Mouse (Mus musculus): ENCODE data around the gene Ces2c. TPM values are rescaled to one million over a fixed set of nuclear protein-coding genes. Genes with fewer than 3 reads are reported as not detected.

The Ces2c gene
- not detected in 2 replicates for total RNA-seq (2012; rRNA removed)

DNA sequence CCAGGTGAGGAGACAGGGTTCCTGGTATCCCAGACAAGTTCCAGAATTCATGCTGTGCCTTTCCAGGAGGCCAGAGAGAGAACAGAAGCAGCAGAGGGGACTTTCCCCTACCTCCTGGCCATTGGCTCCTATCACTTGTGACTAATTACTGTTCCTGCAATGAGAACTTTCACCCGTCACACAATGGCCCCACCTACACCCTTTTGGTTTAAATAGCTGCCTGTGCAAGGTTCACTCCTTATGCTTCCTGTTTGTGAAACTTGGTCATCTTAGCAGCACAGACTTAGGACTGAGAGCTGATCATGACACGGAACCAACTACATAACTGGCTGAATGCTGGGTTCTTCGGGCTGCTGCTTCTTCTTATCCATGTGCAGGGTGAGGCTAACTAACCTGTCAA is at the start of gene Ces2c:
Gene Ces2c (plus strand): TSS at position 238 of the 400 bp plus-strand sequence.
- in situ Hi-C loops (cut with MboI; ENCODE audit: low sequenced_read_pairs in 2 of 2, unreplicated experiment in 2 of 2), result no loop called here

DNA sequence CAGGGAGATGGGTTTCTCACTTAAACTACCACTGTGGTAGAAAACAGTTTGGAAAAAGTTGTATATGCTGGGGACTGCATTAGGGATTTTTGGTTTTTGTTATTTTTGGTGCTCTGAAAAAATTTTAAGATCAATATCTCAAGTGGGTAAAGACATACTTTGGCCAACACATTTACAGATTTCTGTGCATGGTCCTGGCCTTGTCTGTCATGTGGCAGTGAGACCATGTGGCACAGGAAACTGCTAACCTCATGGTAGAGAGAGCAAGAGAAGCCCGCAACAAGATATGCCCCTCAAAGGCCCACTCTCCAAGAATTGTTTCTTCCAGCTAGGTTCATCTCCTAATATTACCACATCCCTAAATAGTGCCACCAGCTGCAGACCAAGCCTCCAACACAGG is 47.5 kb upstream of the Ces2c start:
- H3K9ac ChIP-seq (ENCODE audit: insufficient read depth, low read depth, low read length, poor library complexity, severe bottlenecking), result no peak overlapping the region
- no peak overlapping the region for H3K4me3 ChIP-seq (ENCODE audit: insufficient read depth in 1 of 2, low read depth in 1 of 2, low read length in 2 of 2, poor library complexity in 1 of 2, severe bottlenecking in 1 of 2)
- TF ChIP-seq HCFC1 (IDR thresholded peaks at IDR 0.05; ENCODE audit: borderline replicate concordance, insufficient read depth, low read length) (no peak), CHD2 (IDR thresholded peaks at IDR 0.05; ENCODE audit: low read depth, low read length) (no peak), ZC3H11A (IDR thresholded peaks at IDR 0.05; ENCODE audit: borderline replicate concordance, low read depth, low read length) (no peak), MAFK (IDR thresholded peaks at IDR 0.05; ENCODE audit: insufficient read depth, low read depth, low read length) (no peak), ZNF384 (IDR thresholded peaks at IDR 0.05; ENCODE audit: low read depth, low read length) (no peak)
- in situ Hi-C loops (cut with MboI; ENCODE audit: low sequenced_read_pairs in 2 of 2, unreplicated experiment in 2 of 2), result no loop called here
- no peak overlapping the region for H3K27ac ChIP-seq (ENCODE audit: insufficient read depth, low read depth, low read length, poor library complexity, severe bottlenecking)
- H3K9me3 ChIP-seq (ENCODE audit: control insufficient read depth, insufficient read depth, low read depth, low read length), result no peaks in the 10 kb centered on the region
- DNase-seq (ENCODE audit: low read depth, low spot score), result no peak
- H3K4me1 ChIP-seq (ENCODE audit: control insufficient read depth in 2 of 2, insufficient read depth in 2 of 2, low read length in 2 of 2, poor library complexity in 1 of 2), result no peaks in the 10 kb centered on the region
- H3K36me3 ChIP-seq (ENCODE audit: control insufficient read depth, insufficient read depth, low read length, poor library complexity, severe bottlenecking), result no peaks in the 10 kb centered on the region

More for the DNA sequence above, at the start of gene Ces2c:
- Histone ChIP-seq H3K9me3 (ENCODE audit: control insufficient read depth, insufficient read depth, low read depth, low read length) (no peaks in the 10 kb centered on the region), H3K4me3 (ENCODE audit: insufficient read depth in 1 of 2, low read depth in 1 of 2, low read length in 2 of 2, poor library complexity in 1 of 2, severe bottlenecking in 1 of 2) (no peak within 1 kb of the TSS), H3K27ac (ENCODE audit: insufficient read depth, low read depth, low read length, poor library complexity, severe bottlenecking) (no peak within 1 kb of the TSS), H3K4me1 (ENCODE audit: control insufficient read depth in 2 of 2, insufficient read depth in 2 of 2, low read length in 2 of 2, poor library complexity in 1 of 2) (no peaks in the 10 kb centered on the region), H3K9ac (ENCODE audit: insufficient read depth, low read depth, low read length, poor library complexity, severe bottlenecking) (no peak within 1 kb of the TSS), H3K36me3 (ENCODE audit: control insufficient read depth, insufficient read depth, low read length, poor library complexity, severe bottlenecking) (no peaks in the 10 kb centered on the region)
- no peak for TF ChIP-seq ZC3H11A (IDR thresholded peaks at IDR 0.05; ENCODE audit: borderline replicate concordance, low read depth, low read length)
- TF ChIP-seq MAFK (IDR thresholded peaks at IDR 0.05; ENCODE audit: insufficient read depth, low read depth, low read length), result no peak
- no peak for TF ChIP-seq HCFC1 (IDR thresholded peaks at IDR 0.05; ENCODE audit: borderline replicate concordance, insufficient read depth, low read length)
- no peak for TF ChIP-seq CHD2 (IDR thresholded peaks at IDR 0.05; ENCODE audit: low read depth, low read length)
- TF ChIP-seq ZNF384 (IDR thresholded peaks at IDR 0.05; ENCODE audit: low read depth, low read length), result no peak
- DNase-seq (ENCODE audit: low read depth, low spot score), result no peak

DNA sequence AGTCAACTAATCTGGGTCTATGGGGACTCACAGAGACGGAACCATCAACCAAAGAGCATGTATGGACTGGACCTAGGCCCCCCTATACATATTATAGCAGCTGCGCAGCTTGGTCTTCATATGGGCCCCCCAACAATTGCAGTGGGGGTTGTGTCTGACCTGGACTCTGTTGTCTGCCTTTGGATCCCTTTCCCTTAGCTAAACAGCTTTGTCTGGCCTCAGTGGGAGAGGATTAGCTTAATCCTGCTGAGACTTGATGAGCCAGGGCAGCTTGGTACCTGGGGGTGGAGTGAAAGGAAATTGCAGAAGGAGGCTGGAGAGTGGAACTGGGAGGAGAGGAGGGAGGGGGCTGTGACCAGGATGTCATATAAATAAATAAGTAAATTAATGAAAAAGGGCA is 40.7 kb upstream of the Ces2c start:
- no peaks in the 10 kb centered on the region for H3K36me3 ChIP-seq (ENCODE audit: control insufficient read depth, insufficient read depth, low read length, poor library complexity, severe bottlenecking)
- H3K9me3 ChIP-seq (ENCODE audit: control insufficient read depth, insufficient read depth, low read depth, low read length), result no peaks in the 10 kb centered on the region
- in situ Hi-C loops (cut with MboI; ENCODE audit: low sequenced_read_pairs in 2 of 2, unreplicated experiment in 2 of 2), result no loop called here
- no peak overlapping the region for H3K27ac ChIP-seq (ENCODE audit: insufficient read depth, low read depth, low read length, poor library complexity, severe bottlenecking)
- peaks cover 0 to 2% of the 10 kb centered on the region in 2 experiments; a peak in 1 of 4 replicates for H3K4me1 ChIP-seq (ENCODE audit: control insufficient read depth in 2 of 2, insufficient read depth in 2 of 2, low read length in 2 of 2, poor library complexity in 1 of 2)
- no peak overlapping the region for H3K9ac ChIP-seq (ENCODE audit: insufficient read depth, low read depth, low read length, poor library complexity, severe bottlenecking)
- no peak overlapping the region for H3K4me3 ChIP-seq (ENCODE audit: insufficient read depth in 1 of 2, low read depth in 1 of 2, low read length in 2 of 2, poor library complexity in 1 of 2, severe bottlenecking in 1 of 2)
- DNase-seq (ENCODE audit: low read depth, low spot score), result no peak
- no peak for TF ChIP-seq ZC3H11A (IDR thresholded peaks at IDR 0.05; ENCODE audit: borderline replicate concordance, low read depth, low read length)
- no peak for TF ChIP-seq MAFK (IDR thresholded peaks at IDR 0.05; ENCODE audit: insufficient read depth, low read depth, low read length)
- TF ChIP-seq CHD2 (IDR thresholded peaks at IDR 0.05; ENCODE audit: low read depth, low read length), result no peak
- TF ChIP-seq ZNF384 (IDR thresholded peaks at IDR 0.05; ENCODE audit: low read depth, low read length), result no peak
- no peak for TF ChIP-seq HCFC1 (IDR thresholded peaks at IDR 0.05; ENCODE audit: borderline replicate concordance, insufficient read depth, low read length)

DNA sequence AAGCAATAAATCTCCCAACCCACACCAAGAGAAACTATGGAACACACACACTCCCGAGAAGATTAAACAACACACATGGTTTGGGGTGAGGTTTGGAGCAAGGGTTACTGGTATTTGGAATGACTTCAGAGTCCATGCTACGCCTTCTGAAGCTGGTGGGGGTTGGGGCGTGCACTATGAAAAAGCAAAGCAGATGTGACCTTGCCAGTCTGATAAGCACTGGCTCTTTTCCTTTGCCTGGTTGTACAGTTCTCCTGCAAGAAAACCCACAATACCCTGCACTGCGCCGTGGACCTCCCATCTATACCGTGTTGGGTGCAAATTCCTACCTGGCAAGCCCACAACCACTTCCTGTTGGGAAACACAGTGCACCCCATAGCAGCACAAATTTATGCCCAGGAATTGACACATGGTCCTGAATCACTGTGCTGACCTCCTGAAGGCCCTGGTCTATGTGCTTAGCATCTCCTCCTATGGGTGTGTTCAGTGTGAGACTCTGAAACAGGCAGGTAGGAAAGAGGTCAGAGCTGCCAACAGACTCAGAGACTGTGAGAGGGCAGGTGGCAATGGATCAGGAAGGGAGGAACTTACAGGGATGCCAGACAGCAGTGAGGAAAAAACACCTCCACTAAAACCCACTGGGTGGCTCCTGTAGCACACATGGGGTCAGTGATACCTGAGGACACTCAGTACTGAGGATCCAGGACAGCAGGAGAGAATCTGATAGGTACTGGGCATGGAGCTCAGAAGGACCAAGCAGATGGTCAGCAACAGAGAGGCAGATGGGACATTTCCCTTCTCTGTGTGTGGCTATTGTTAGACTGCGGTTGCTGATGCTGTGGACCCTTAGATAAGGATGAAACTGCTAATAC is 38.1 kb upstream of the Ces2c start:
- Histone ChIP-seq H3K27ac (ENCODE audit: insufficient read depth, low read depth, low read length, poor library complexity, severe bottlenecking) (no peak overlapping the region), H3K4me3 (ENCODE audit: insufficient read depth in 1 of 2, low read depth in 1 of 2, low read length in 2 of 2, poor library complexity in 1 of 2, severe bottlenecking in 1 of 2) (no peak overlapping the region), H3K36me3 (ENCODE audit: control insufficient read depth, insufficient read depth, low read length, poor library complexity, severe bottlenecking) (no peaks in the 10 kb centered on the region), H3K4me1 (ENCODE audit: control insufficient read depth in 2 of 2, insufficient read depth in 2 of 2, low read length in 2 of 2, poor library complexity in 1 of 2) (peaks cover 0 to 2% of the 10 kb centered on the region in 2 experiments; a peak in 1 of 4 replicates), H3K9me3 (ENCODE audit: control insufficient read depth, insufficient read depth, low read depth, low read length) (no peaks in the 10 kb centered on the region), H3K9ac (ENCODE audit: insufficient read depth, low read depth, low read length, poor library complexity, severe bottlenecking) (no peak overlapping the region)
- TF ChIP-seq MAFK (IDR thresholded peaks at IDR 0.05; ENCODE audit: insufficient read depth, low read depth, low read length) (no peak), ZC3H11A (IDR thresholded peaks at IDR 0.05; ENCODE audit: borderline replicate concordance, low read depth, low read length) (no peak), CHD2 (IDR thresholded peaks at IDR 0.05; ENCODE audit: low read depth, low read length) (no peak), ZNF384 (IDR thresholded peaks at IDR 0.05; ENCODE audit: low read depth, low read length) (no peak)
- no peak for DNase-seq (ENCODE audit: low read depth, low spot score)
- in situ Hi-C loops (cut with MboI; ENCODE audit: low sequenced_read_pairs in 2 of 2, unreplicated experiment in 2 of 2), result no loop called here
